Mouse (Mus musculus) liver, embryonic 12.5 days (tissue): ENCODE results near the gene Unc13d. TPM values are rescaled to one million over a fixed set of nuclear protein-coding genes. Genes with fewer than 3 reads are reported as not detected.

Experiments
- ATAC-seq: fragments of 200-750 bp; cut with Nextera tagmentation; 2 replicates; pipeline ENCODE4 v1.8.0; 2017; ENCODE audit warnings: moderate number of reproducible peaks, mild to moderate bottlenecking, moderate library complexity
- H3K27ac ChIP-seq: fragments of 300-500 bp; sonication (generic); 2 replicates; pipeline ENCODE4 v1.5.1; 2016; ENCODE audit warnings: mild to moderate bottlenecking
- H3K27me3 ChIP-seq: fragments of 300-500 bp; sonication (generic); replicated peaks from 2 replicates; pipeline ENCODE4 v1.6.1; 2016; ENCODE audit warnings: mild to moderate bottlenecking, moderate library complexity
- H3K36me3 ChIP-seq: fragments of 300-500 bp; sonication (generic); 2 replicates; pipeline ENCODE4 v1.6.1; 2016; ENCODE audit warnings: mild to moderate bottlenecking, moderate library complexity
- H3K4me1 ChIP-seq: fragments of 300-500 bp; sonication (generic); 2 replicates; pipeline ENCODE4 v1.6.1; 2016
- H3K4me2 ChIP-seq: fragments of 300-500 bp; sonication (generic); 2 replicates; pipeline ENCODE4 v1.6.1; 2016; ENCODE audit warnings: mild to moderate bottlenecking, moderate library complexity
- H3K4me3 ChIP-seq: fragments of 300-500 bp; sonication (generic); 2 replicates; pipeline ENCODE4 v1.5.1; 2016; ENCODE audit warnings: mild to moderate bottlenecking, moderate library complexity
- H3K9ac ChIP-seq: fragments of 300-500 bp; sonication (generic); 2 replicates; pipeline ENCODE4 v1.6.1; 2016; ENCODE audit warnings: mild to moderate bottlenecking, moderate library complexity
- H3K9me3 ChIP-seq: fragments of 300-500 bp; sonication (generic); replicated peaks from 2 replicates; pipeline ENCODE4 v1.6.1; 2016; ENCODE audit warnings: mild to moderate bottlenecking, moderate library complexity
- WGBS: fragments of 180-500 bp; shearing (Covaris S2); methylation state at CpG from one replicate; pipeline ENCODE4 v1.1.7; 2016; ENCODE audit not compliant: insufficient replicate concordance; 5-methylcytosine and 5-hydroxymethylcytosine counted together
- polyA plus RNA-seq: library from polyadenylated mRNA; unstranded; fragments of >200 nt; fragmentation: Nextera tagmentation; extraction: Ambion mirVana; gene quantifications from 2 replicates; pipeline ENCODE4 v1.2.1, GENCODE M21; 2016

Gene Unc13d
- polyA plus RNA-seq, 1 experiment from 2014 or later = 50.1 TPM

DNA sequence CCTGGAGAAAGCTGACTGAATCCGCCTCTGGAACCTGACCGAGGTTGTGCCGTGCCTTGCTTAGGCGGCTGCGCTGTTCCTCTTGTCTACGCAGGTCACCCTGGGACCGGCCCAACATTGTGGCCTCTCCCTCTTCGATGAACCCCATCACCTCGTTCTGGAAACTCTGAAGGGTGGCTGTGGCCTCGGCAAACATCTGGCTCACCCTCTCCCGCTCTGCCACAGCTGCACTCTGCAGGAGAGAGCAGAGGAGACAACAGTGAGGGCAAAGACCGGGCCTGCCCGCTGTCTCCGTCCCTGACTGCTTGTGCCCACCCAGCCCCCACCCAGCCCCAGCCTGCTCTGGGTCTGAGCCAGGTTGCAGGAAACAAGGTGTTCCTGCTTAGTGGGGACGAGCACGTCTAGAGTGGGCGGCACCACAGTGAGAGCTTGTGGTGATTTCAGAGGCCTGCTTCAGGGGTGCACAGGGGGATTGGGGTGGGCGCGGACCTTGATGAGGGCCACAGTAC lies 30.1 kb upstream of the Unc13d start:
- no peaks in the 10 kb centered on the region for H3K9me3 ChIP-seq
- ATAC-seq = no peak
- H3K9ac ChIP-seq = no peak overlapping the region
- 50% methylated on average over 19 of the region's 19 CpGs for WGBS
- no peak overlapping the region for H3K4me3 ChIP-seq
- peaks cover 76% of the 10 kb centered on the region for H3K4me1 ChIP-seq
- no peaks in the 10 kb centered on the region for H3K36me3 ChIP-seq
- peaks cover 68% of the 10 kb centered on the region for H3K27me3 ChIP-seq
- H3K4me2 ChIP-seq = peak overlapping the region; percentile 68
- no peak overlapping the region for H3K27ac ChIP-seq

DNA sequence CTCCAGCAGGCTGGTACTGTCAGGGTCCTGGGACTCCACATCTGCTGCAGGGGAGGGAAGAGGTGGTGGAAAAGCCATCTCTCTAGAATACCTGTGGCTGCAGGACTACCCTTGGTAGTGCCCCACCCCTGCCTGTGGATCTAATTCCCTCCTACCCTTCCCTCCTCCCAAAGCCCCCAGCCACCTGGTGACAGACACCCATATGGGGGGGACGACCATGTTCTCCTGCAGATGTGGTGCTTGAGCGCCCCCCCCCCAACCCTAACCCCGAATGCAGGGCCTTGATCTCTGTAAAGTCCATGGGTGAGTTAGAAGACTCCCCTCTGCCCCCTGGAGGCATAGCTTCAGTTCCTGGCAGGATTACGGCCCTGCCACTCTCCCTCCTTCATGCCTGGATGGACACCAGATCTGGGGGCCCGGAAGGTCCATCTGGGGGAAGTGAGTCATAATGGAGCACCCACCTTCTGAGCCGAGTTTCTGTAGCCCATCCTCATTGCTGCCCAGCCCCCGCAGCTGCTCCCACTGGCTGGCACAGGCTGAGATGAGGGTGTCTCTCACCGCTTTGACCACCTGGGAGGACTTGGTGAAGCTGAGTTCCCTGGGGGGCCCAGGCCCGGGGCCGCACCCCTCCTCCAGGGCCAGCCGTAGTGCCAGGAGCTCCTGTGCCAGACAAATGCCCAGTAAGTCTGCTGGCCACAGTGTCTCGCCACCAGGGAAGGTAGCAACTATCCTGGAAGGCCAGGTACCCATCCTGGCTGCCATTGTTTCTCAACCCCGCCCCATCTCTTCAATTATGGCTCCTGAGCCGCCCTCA lies 29.4 kb upstream of the Unc13d start:
- WGBS = 35% methylated on average over 13 of the region's 14 CpGs
- H3K4me2 ChIP-seq = peak overlapping the region; percentile 68
- peaks cover 82% of the 10 kb centered on the region for H3K4me1 ChIP-seq
- H3K9ac ChIP-seq = no peak overlapping the region
- H3K27ac ChIP-seq = no peak overlapping the region
- H3K27me3 ChIP-seq = peaks cover 66% of the 10 kb centered on the region
- no peaks in the 10 kb centered on the region for H3K36me3 ChIP-seq
- H3K4me3 ChIP-seq = no peak overlapping the region
- ATAC-seq = no peak
- H3K9me3 ChIP-seq = no peaks in the 10 kb centered on the region

DNA sequence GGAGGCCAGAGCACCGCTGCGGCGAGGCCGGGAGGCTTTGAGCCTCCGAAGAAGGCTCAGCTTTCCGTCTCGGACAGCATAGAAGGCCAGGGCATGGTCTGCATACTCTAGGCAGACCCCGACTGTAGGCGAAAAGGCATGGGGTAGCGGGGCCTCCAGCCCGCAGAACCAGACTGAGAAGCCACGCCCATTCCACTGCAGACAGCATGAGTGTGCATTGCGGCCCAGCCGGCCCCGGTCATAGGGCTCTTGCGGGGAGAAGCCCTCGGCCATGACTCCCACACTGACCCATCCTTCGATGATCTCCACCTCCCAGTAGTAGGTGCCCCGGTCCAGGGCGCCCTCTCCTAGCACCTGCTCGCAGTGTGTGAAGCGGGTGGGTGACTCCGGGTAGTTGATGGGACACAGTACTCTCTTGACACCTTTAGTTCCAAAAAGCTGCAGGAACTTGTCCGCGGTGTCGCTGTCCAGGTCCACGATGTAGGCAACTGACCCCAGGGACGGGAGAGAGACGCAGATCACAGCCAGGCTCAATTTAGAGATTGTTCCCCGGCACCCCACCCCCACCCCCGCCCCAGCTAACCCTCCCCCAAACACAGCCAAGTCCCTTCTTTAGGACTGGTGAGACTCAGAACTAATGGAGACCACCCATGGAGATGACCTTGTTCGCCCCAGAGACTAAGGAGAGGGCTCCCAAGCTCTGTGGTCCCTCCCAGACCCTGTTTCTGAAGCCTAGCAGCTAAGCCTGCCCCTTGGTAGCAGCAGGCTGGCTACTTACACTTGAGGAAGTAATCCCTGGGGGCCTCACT lies 28.6 kb upstream of the Unc13d start:
- peaks cover 58% of the 10 kb centered on the region for H3K27me3 ChIP-seq

DNA sequence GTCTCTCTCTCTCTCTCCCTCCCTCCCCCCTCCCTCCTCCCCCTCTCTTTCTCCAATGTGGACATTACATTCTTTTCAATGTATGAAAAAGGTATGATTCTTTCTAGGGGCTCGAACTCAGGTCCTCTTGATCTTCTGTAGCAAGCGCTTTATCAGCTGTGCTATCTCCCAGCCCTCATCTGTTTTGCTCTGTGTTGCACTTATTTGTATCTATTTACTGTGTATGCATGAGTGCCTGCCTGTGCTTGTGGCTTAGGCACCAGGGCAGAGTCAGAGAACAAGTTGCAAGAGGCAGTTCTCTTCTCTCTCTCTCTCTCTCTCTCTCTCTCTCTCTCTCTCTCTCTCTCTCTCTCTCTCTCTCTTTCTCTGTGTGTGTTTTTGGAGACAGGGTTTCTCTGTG lies 27.3 kb upstream of the Unc13d start:
- Histone ChIP-seq H3K27me3 (peaks cover 45% of the 10 kb centered on the region), H3K4me1 (peaks cover 96% of the 10 kb centered on the region), H3K27ac (no peak overlapping the region), H3K4me3 (no peak overlapping the region), H3K9me3 (no peaks in the 10 kb centered on the region), H3K36me3 (no peaks in the 10 kb centered on the region), H3K9ac (no peak overlapping the region), H3K4me2 (no peak overlapping the region)
- 62% methylated on average over 2 of the region's 2 CpGs for WGBS
- ATAC-seq = no peak

More for the DNA sequence above, 28.6 kb upstream of the Unc13d start:
- no peak for ATAC-seq
- Histone ChIP-seq H3K9ac (peak overlapping the region; percentile 23; the same call in 1 of the 2 replicates), H3K4me3 (peak overlapping the region; percentile 16; the same call in 1 of the 2 replicates), H3K9me3 (no peaks in the 10 kb centered on the region), H3K4me1 (peaks cover 90% of the 10 kb centered on the region), H3K36me3 (no peaks in the 10 kb centered on the region), H3K4me2 (peak overlapping the region; percentile 57), H3K27ac (no peak overlapping the region)
- WGBS = 27% methylated on average over 32 of the region's 32 CpGs

DNA sequence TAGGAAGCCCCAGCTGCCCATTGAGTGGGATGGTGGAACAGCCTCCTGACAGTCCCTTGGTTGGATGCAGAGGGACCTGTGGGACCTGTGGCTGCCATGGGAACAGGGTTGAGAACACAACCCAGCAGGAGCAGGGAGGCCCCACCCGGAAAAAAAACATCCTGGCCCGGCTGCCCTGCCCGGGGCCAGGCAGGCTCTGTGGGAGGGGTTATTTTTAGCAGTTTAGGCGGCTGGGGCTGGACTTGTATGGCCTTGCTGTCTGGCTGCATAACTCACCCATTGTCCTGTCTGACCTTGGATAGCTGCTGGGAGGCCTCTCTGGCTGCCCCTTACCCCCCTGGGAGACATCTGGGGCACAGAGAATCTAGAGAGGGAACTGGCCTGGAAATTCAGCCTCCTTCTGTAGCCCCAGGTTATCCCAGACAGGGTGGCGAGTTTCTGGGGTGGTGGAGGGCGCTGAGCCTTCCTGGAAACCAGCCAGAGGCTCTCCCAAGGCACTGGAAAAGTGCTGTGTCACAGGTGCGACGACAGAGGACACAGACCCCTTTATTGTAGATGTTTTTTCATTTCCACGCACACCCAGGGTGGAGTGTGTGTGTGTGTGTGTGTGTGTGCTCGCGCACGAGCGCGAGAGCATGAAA lies 26.4 kb upstream of the Unc13d start:
- ATAC-seq = peak; percentile 48
- no peak overlapping the region for H3K9ac ChIP-seq
- H3K27ac ChIP-seq = 0 out of 2 replicates have a peak overlapping the region, but pooled peaks have one; percentile 34
- no peak overlapping the region for H3K4me3 ChIP-seq
- H3K4me2 ChIP-seq = peak overlapping the region; percentile 6; the same call in 1 of the 2 replicates
- H3K27me3 ChIP-seq = peaks cover 36% of the 10 kb centered on the region
- WGBS = 44% methylated on average over 14 of the region's 14 CpGs
- peaks cover 96% of the 10 kb centered on the region for H3K4me1 ChIP-seq
- H3K9me3 ChIP-seq = no peaks in the 10 kb centered on the region
- no peaks in the 10 kb centered on the region for H3K36me3 ChIP-seq

DNA sequence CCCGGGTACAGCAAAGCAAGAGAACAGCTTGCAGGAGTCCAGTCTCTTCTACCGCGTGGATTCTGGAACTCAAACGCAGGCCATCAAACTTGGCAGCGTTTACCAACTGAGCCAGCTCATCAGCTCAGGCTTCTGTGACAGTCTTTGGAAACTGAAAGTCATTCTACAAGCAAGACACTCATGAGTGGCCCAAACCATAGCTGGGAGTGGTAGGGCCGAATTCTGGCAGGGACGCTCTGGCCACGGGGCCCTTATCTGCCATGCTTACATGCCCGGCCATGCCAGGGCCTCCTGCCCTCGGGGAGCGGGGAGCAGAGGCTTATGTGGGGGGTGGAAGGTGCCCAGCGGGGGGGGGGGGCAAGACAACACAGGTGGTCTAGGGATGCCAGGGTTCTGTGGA lies 25.8 kb upstream of the Unc13d start:
- Histone ChIP-seq H3K4me2 (no peak overlapping the region), H3K9me3 (no peaks in the 10 kb centered on the region), H3K27ac (no peak overlapping the region), H3K4me1 (peaks cover 96% of the 10 kb centered on the region), H3K27me3 (peaks cover 31% of the 10 kb centered on the region), H3K36me3 (no peaks in the 10 kb centered on the region), H3K9ac (no peak overlapping the region), H3K4me3 (no peak overlapping the region)
- no peak for ATAC-seq
- 63% methylated on average over 12 of the region's 12 CpGs for WGBS

DNA sequence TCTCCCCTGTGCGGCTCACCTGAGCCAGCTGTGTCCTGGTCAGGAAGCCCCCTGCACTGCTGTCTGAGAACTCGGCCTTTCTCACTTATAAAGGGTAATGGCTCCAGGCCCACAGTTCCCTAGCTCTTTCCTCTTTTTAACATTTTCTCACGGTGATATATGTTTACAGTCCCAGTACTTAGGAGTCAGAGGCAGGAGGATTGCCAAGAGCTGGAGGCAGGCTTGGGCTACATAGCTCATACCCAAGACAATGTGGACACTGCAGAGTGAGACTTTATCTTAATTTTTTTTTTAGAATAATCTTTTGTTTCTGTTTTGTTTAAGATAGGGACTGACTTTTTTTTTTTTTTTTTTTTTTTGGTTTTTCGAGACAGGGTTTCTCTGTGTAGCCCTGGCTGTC lies 24.7 kb upstream of the Unc13d start:
- Histone ChIP-seq H3K4me1 (peaks cover 90% of the 10 kb centered on the region), H3K9ac (no peak overlapping the region), H3K4me3 (no peak overlapping the region), H3K9me3 (no peaks in the 10 kb centered on the region), H3K27ac (peak overlapping the region; percentile 68), H3K4me2 (no peak overlapping the region; the same call in 1 of the 2 replicates), H3K36me3 (no peaks in the 10 kb centered on the region), H3K27me3 (peaks cover 20% of the 10 kb centered on the region)
- WGBS = 42% methylated on average over 3 of the region's 4 CpGs
- no peak for ATAC-seq

DNA sequence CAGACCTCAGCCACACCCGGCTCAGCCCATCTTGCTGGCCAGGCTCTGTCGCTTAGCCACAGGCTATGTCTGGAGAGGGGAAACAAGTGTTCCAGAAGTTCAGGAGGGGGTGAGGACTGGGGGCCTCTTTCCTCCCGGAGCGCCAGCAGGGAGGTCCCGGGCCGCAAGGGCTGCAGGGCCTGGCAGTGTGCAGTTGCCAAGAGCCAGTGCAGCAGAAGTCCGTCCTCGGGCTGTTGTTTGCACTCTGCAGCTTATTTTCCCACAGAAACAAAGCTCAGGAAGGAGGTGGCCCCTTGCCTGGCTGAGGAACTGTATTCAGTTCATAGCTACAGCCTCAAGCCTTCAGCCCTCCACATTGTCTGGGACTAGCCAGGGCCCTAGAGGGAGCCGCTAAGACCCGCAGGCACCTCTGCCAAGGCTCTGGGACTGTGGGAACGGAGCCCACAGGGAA lies 24.2 kb upstream of the Unc13d start:
- Histone ChIP-seq H3K27ac (peak overlapping the region; percentile 68), H3K9ac (peak overlapping the region; percentile 14; the same call in 1 of the 2 replicates)
- 38% methylated on average over 11 of the region's 11 CpGs for WGBS

DNA sequence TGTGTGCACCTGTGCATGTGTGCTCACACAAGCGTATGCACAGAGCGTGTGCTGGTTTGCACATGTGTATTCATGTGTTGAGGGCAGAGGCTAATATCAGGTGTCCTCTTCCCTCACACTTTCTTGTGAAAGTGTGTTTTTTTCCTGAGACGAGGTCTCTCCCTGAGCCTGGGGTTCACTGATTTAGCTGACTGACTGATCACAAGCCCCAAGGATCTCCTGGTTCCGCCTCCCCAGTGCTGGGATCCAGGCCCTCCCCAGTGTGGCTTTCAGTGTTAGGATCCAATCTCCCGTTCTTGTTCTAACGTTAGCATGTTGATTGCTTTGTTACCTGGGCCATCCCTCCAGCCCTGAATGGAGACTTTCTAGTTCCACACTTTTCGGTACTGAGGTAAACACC lies 23.1 kb upstream of the Unc13d start:
- Histone ChIP-seq H3K27ac (no peak overlapping the region), H3K36me3 (no peaks in the 10 kb centered on the region), H3K4me2 (no peak overlapping the region), H3K4me1 (peaks cover 74% of the 10 kb centered on the region), H3K27me3 (peaks cover 3% of the 10 kb centered on the region; the same call in 1 of the 2 replicates), H3K9ac (no peak overlapping the region), H3K9me3 (0 out of 2 replicates have a peak, but pooled peaks cover 5% of the 10 kb centered on the region), H3K4me3 (no peak overlapping the region)
- WGBS = 73% methylated on average over 7 of the region's 7 CpGs
- ATAC-seq = no peak

More for the DNA sequence above, 24.2 kb upstream of the Unc13d start:
- peaks cover 85% of the 10 kb centered on the region for H3K4me1 ChIP-seq
- H3K36me3 ChIP-seq = no peaks in the 10 kb centered on the region
- no peak overlapping the region for H3K4me3 ChIP-seq
- ATAC-seq = no peak
- peaks cover 14% of the 10 kb centered on the region for H3K27me3 ChIP-seq
- H3K9me3 ChIP-seq = 0 out of 2 replicates have a peak, but pooled peaks cover under 1% of the 10 kb centered on the region
- peak overlapping the region; percentile 21 for H3K4me2 ChIP-seq

DNA sequence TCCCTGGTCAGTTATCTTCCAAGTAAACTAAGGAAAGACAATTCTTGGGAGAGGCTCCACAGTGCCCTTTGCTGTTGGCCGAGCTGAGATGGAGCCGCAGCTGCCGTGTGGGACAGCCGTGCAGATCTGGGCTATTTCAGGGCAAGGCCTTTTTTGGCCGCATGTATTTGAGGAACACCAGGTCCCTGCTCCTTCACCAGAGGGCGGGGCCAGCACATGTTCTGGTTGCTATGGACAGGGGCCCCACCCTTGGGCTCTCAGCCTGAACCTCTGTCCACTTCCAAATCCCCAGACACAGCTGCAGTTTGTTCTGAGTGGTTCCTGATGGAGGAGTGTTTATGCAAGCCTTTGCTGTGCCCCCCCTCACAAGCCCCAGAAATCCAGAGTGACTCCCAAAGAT lies 22.6 kb upstream of the Unc13d start:
- ATAC-seq = no peak
- 49% methylated on average over 6 of the region's 6 CpGs for WGBS
- peaks cover 72% of the 10 kb centered on the region for H3K4me1 ChIP-seq
- no peak overlapping the region for H3K4me3 ChIP-seq
- no peak overlapping the region for H3K27ac ChIP-seq
- H3K36me3 ChIP-seq = no peaks in the 10 kb centered on the region
- H3K27me3 ChIP-seq = no peaks in the 10 kb centered on the region; the same call in 1 of the 2 replicates
- no peak overlapping the region for H3K9ac ChIP-seq
- H3K4me2 ChIP-seq = no peak overlapping the region
- H3K9me3 ChIP-seq = 0 out of 2 replicates have a peak, but pooled peaks cover 5% of the 10 kb centered on the region

DNA sequence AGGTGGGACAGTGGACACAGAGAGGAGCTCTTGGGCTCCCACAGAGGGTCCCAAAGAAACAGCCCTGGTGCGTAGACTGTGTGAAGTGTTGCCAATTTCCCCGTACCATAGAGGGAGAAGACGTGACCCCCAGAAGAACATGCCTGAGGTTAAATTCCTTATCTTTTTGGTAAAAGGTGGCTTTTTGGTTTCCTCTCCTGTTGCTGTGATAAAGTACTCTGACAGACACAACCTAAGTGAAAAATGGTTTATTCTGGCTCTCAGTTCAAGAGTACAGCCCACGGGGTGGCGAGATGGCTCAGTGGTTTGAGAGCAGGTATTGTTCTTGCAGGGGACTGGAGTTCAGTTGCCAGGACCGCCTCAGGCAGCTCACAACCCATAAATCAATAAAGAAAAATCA lies 21.7 kb upstream of the Unc13d start:
- 34% methylated on average over 6 of the region's 6 CpGs for WGBS
- H3K9ac ChIP-seq = no peak overlapping the region

More for the DNA sequence above, 21.7 kb upstream of the Unc13d start:
- Histone ChIP-seq H3K27me3 (no peaks in the 10 kb centered on the region), H3K4me3 (no peak overlapping the region), H3K4me2 (no peak overlapping the region), H3K4me1 (peaks cover 73% of the 10 kb centered on the region), H3K9me3 (0 out of 2 replicates have a peak, but pooled peaks cover 5% of the 10 kb centered on the region), H3K27ac (no peak overlapping the region), H3K36me3 (no peaks in the 10 kb centered on the region)
- no peak for ATAC-seq
